ENCODE assay signal across 22 mouse cellular contexts in genomic region chr6:144645796-144646195, GRCm38 (mm10).
"Had no signal": no experiment of that assay in that cellular context is flagged by ENCODE, and none has a peak within 500 bp of the region (broad histone marks: within the 10 kb centered on the region; RNA-seq: fewer than 3 reads in every experiment).

No protein-coding gene starts in this region.

- H3K4me2 ChIP-seq: heart, embryonic 11.5 days; hindbrain, embryonic 12.5 days; hindbrain, embryonic 14.5 days; intestine, embryonic 15.5 days; limb, embryonic 12.5 days had no signal

- H3K27ac ChIP-seq: heart, adult 2 months; hindbrain, embryonic 10.5 days; hindbrain, embryonic 12.5 days; hindbrain, embryonic 14.5 days; intestine, embryonic 15.5 days; layer of hippocampus, adult 2 months; left cerebral cortex, adult 2 months; limb, embryonic 10.5 days; limb, embryonic 12.5 days had no signal

- H3K27me3 ChIP-seq: hindbrain, embryonic 12.5 days; intestine, embryonic 15.5 days; limb, embryonic 12.5 days had no signal

- H3K36me3 ChIP-seq: hindbrain, embryonic 10.5 days; hindbrain, embryonic 12.5 days; intestine, embryonic 15.5 days; limb, embryonic 10.5 days; limb, embryonic 12.5 days had no signal

- H3K9me3 ChIP-seq: hindbrain, embryonic 10.5 days; hindbrain, embryonic 12.5 days; intestine, embryonic 15.5 days; limb, embryonic 10.5 days; limb, embryonic 12.5 days had no signal

- H3K9ac ChIP-seq: forebrain, postnatal 0 days; hindbrain, embryonic 12.5 days; hindbrain, embryonic 14.5 days; intestine, embryonic 15.5 days; limb, embryonic 12.5 days had no signal

- ATAC-seq: forebrain, postnatal 0 days; hindbrain, embryonic 16.5 days; inflammation-experienced regulatory T-cells, adult 6 months; intestine, embryonic 15.5 days; intestine, postnatal 0 days had no signal

- H3K4me3 ChIP-seq: heart, adult 2 months; hindbrain, embryonic 10.5 days; hindbrain, embryonic 12.5 days; intestine, embryonic 15.5 days; layer of hippocampus, adult 2 months; left cerebral cortex, adult 2 months; limb, embryonic 10.5 days; limb, embryonic 12.5 days had no signal

- DNase-seq: forebrain, postnatal 0 days; gastrocnemius, postnatal 25 days; heart, adult 2 months; heart, postnatal 10 days; heart, postnatal 4 days; kidney, adult 18-20 months; kidney, adult 8-10 months; kidney, postnatal 10 days; kidney, postnatal 25 days; kidney, postnatal 4 days had no signal
